Mouse (Mus musculus) heart, embryonic 12.5 days (tissue): Measurements from ENCODE around the gene Clcn5. TPM values are rescaled to one million over a fixed set of nuclear protein-coding genes. Genes with fewer than 3 reads are reported as not detected.
A peak's percentile ranks its signal among the peaks of the same experiment; 100 is the strongest.

Experiments
- ATAC-seq: fragments of 200-750 bp; cut with Nextera tagmentation; 2 replicates; pipeline ENCODE4 v1.8.0; 2017; ENCODE audit warnings: moderate TSS enrichment, moderate library complexity; ENCODE audit not compliant: insufficient number of reproducible peaks, low FRiP score
- H3K27ac ChIP-seq: fragments of 300-500 bp; sonication (generic); 2 replicates; pipeline ENCODE4 v1.5.1; 2016; ENCODE audit warnings: mild to moderate bottlenecking, moderate library complexity; ENCODE audit not compliant: poor library complexity, severe bottlenecking
- H3K27me3 ChIP-seq: fragments of 300-500 bp; sonication (generic); replicated peaks from 2 replicates; pipeline ENCODE4 v1.6.1; 2016; ENCODE audit warnings: mild to moderate bottlenecking, moderate library complexity
- H3K36me3 ChIP-seq: fragments of 300-500 bp; sonication (generic); 2 replicates; pipeline ENCODE4 v1.6.1; 2016; ENCODE audit warnings: mild to moderate bottlenecking, moderate library complexity
- H3K4me1 ChIP-seq: fragments of 300-500 bp; sonication (generic); replicated peaks from 2 replicates; pipeline ENCODE4 v1.6.1; 2016; ENCODE audit warnings: mild to moderate bottlenecking
- H3K4me2 ChIP-seq: fragments of 300-500 bp; sonication (generic); 2 replicates; pipeline ENCODE4 v1.6.1; 2016; ENCODE audit warnings: mild to moderate bottlenecking, moderate library complexity
- H3K4me3 ChIP-seq: fragments of 300-500 bp; sonication (generic); 2 replicates; pipeline ENCODE4 v1.5.1; 2016; ENCODE audit warnings: mild to moderate bottlenecking
- H3K9ac ChIP-seq: fragments of 300-500 bp; sonication (generic); 2 replicates; pipeline ENCODE4 v1.6.1; 2016; ENCODE audit warnings: mild to moderate bottlenecking, moderate library complexity
- H3K9me3 ChIP-seq: fragments of 300-500 bp; sonication (generic); replicated peaks from 2 replicates; pipeline ENCODE4 v1.6.1; 2016; ENCODE audit warnings: mild to moderate bottlenecking, moderate library complexity
- WGBS: fragments of 180-500 bp; shearing (Covaris S2); methylation state at CpG from one replicate; pipeline ENCODE4 v1.1.7; 2016; 5-methylcytosine and 5-hydroxymethylcytosine counted together
- polyA plus RNA-seq: library from polyadenylated mRNA; unstranded; fragments of >200 nt; fragmentation: Nextera tagmentation; extraction: Ambion mirVana; gene quantifications from 2 replicates; pipeline ENCODE4 v1.2.1, GENCODE M21; 2016

The Clcn5 gene
- 35.7 and 37.1 TPM in 2 replicates for polyA plus RNA-seq

DNA sequence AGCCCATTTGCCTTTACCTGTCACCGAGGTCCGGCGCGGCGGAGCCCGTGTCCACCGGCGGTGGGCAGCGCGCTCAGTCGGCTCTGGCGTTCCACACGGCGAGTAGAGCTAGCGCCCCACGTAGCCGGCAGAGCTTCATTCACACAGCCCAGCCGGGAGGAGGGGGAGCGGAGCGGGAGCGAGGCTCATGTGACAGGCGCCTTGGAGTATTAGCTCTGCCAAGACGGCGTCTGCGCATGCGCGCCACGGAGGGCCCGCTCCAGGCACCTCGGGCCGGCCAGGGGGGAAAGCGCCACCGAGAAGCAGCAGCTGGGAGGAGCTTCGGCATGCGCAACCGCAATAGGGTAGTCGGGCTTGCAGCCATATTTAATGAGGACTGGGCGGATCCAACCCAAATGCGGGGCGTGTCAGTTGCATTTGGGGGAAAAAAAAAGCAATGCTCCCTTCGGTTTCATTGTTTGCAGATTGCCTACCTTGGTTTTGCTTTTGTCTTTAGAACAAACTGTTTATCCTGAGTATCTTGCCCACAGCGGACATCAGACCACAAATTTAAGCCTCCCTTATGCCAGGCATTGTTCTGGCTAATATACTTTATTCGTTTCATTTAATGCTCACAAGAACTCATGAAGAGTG, at the start of gene Clcn5:
Gene Clcn5 (minus strand): TSS at position 270 of the 633 bp plus-strand sequence.
- Histone ChIP-seq H3K9ac (peak within 1 kb of the TSS; percentile 89), H3K36me3 (no peaks in the 10 kb centered on the region), H3K27me3 (no peaks in the 10 kb centered on the region), H3K4me1 (peaks cover 16% of the 10 kb centered on the region; the same call in 1 of the 2 replicates), H3K27ac (peak within 1 kb of the TSS; percentile 90), H3K4me3 (peak within 1 kb of the TSS; percentile 77), H3K4me2 (peak within 1 kb of the TSS; percentile 63), H3K9me3 (no peaks in the 10 kb centered on the region)
- WGBS: 15% methylated on average over 43 of the region's 43 CpGs
- peak; percentile 98 for ATAC-seq

DNA sequence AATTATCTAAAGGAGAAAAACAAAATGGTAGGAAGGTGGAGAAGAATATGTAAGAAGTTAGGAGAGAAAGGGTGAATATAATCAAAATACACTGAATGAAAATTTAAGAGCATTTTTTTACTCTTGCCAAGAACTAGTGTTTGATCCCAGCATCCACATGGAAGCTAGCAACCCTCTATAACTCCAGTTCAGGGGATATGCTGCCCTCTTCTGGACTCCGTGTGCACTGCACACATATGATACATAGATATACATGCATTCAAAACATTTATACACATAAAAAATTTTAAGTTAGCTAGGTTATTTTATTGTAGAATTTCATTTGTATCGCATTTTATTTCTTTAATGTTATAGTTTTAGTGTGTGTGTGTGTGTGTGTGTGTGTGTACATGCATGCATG, 6.3 kb upstream of the Clcn5 start:
- 35% methylated on average over 2 of the region's 2 CpGs for WGBS
- Histone ChIP-seq H3K9me3 (no peaks in the 10 kb centered on the region), H3K9ac (no peak overlapping the region), H3K27ac (no peak overlapping the region), H3K4me2 (no peak overlapping the region), H3K27me3 (no peaks in the 10 kb centered on the region), H3K36me3 (no peaks in the 10 kb centered on the region), H3K4me3 (no peak overlapping the region), H3K4me1 (no peaks in the 10 kb centered on the region)
- no peak for ATAC-seq

DNA sequence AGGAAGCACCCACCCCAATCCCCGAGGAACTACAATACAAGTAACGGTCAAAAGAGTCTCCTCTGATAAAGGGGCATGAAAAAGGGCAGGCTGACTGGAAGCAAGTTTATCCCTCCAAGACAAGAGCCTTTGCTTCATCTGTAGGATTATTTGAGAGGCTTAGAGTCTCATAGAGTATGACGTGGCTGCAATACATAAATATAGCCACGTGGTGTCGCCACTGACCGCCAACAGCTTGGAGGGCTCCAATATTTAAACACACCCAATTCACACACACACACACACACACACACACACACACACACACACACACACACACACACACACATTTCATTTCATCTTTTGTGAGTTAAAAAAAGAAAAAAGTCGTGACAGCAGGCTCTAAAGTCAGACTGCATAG, 3.1 kb upstream of the Clcn5 start:
- Histone ChIP-seq H3K9me3 (no peaks in the 10 kb centered on the region), H3K27me3 (no peaks in the 10 kb centered on the region), H3K9ac (no peak overlapping the region), H3K4me2 (no peak overlapping the region), H3K4me3 (no peak overlapping the region), H3K36me3 (no peaks in the 10 kb centered on the region), H3K27ac (no peak overlapping the region), H3K4me1 (no peaks in the 10 kb centered on the region)
- ATAC-seq: no peak
- 10% methylated on average over 7 of the region's 7 CpGs for WGBS

DNA sequence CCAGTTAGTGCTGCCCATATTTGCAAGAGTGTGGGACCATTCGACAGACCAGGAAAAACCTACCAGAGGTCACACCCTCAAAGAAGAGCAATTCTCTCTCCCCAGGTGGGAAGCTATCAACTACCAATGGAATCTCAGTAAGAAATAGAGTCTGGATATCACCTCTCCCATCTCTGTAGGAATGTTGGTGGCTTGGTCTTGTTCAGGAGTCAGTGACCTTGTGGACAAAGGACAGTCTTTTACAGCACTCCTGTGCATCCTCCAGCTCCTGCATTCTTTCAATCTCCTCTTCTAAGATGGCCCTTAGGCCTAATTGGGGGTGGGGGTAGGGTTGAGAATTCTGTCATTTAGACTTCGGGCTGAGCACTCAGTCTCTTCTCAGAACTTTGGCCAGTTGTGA, 1.4 kb upstream of the Clcn5 start:
- no peak overlapping the region for H3K27ac ChIP-seq
- no peaks in the 10 kb centered on the region for H3K27me3 ChIP-seq

DNA sequence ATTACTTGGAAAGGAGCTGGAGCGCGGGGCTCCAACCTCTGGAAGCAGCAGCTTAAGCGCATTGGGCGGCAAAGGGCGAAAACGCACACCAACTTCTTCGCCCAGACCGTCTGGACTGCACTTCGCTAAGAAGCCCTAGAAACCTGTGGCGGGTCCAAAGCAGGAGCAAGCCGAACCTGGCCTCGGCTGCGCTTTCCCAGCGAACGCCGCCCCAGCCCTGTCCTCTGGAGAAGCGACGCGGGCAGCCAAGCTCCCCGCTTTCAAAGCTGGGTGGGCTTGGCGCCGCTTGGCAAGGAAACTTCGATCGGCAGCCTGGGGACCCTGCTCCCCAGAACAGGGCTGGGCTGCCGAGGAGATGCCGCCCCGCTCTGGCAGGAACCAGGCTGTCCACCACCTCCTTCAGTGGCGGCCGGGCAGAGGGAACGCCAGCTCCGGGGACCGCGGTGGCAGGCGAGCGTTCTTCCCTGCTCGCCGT, 570 bp downstream of the Clcn5 start:
- H3K9me3 ChIP-seq: no peaks in the 10 kb centered on the region
- peak overlapping the region; percentile 77 for H3K4me3 ChIP-seq
- H3K27me3 ChIP-seq: no peaks in the 10 kb centered on the region
- peak overlapping the region; percentile 90 for H3K27ac ChIP-seq
- peak; percentile 69 for ATAC-seq
- H3K4me2 ChIP-seq: peak overlapping the region; percentile 63
- peaks cover 16% of the 10 kb centered on the region; the same call in 1 of the 2 replicates for H3K4me1 ChIP-seq
- WGBS: 13% methylated on average over 36 of the region's 37 CpGs
- H3K36me3 ChIP-seq: no peaks in the 10 kb centered on the region
- peak overlapping the region; percentile 89 for H3K9ac ChIP-seq

More for the DNA sequence above, 1.4 kb upstream of the Clcn5 start:
- H3K4me2 ChIP-seq: no peak overlapping the region
- no peak overlapping the region for H3K4me3 ChIP-seq
- H3K9me3 ChIP-seq: no peaks in the 10 kb centered on the region
- H3K9ac ChIP-seq: no peak overlapping the region
- H3K36me3 ChIP-seq: no peaks in the 10 kb centered on the region
- H3K4me1 ChIP-seq: peaks cover 7% of the 10 kb centered on the region; the same call in 1 of the 2 replicates
- no peak for ATAC-seq
- WGBS: 69% methylated on average over 2 of the region's 2 CpGs

DNA sequence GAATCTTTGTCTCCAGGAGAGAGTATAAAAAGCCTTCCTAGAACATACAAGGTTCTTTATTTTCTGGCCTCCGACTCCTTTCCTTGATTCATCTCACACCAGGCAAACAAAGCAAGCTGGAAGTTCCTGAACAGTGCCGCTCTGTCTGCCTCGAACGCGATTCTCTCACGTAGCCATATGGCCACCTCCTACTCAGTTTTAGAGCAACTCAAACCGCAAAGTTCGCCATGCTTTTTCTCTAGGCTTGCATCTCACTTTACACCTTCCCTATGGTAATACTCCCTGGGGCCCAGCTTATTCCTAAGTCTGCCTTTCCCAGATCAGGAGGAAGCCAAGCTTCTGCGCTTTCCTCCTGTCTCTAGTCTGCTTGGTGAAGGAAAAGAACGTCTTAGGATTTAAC, 4.0 kb downstream of the Clcn5 start:
- no peak for ATAC-seq
- 0 out of 2 replicates have a peak overlapping the region, but pooled peaks have one; percentile 6 for H3K4me3 ChIP-seq
- H3K4me2 ChIP-seq: peak overlapping the region; percentile 48
- H3K9ac ChIP-seq: no peak overlapping the region
- no peaks in the 10 kb centered on the region for H3K27me3 ChIP-seq
- peaks cover 16% of the 10 kb centered on the region; the same call in 1 of the 2 replicates for H3K4me1 ChIP-seq
- no peak overlapping the region; the same call in 1 of the 2 replicates for H3K27ac ChIP-seq
- H3K9me3 ChIP-seq: no peaks in the 10 kb centered on the region
- no peaks in the 10 kb centered on the region for H3K36me3 ChIP-seq
- WGBS: 42% methylated on average over 10 of the region's 10 CpGs

DNA sequence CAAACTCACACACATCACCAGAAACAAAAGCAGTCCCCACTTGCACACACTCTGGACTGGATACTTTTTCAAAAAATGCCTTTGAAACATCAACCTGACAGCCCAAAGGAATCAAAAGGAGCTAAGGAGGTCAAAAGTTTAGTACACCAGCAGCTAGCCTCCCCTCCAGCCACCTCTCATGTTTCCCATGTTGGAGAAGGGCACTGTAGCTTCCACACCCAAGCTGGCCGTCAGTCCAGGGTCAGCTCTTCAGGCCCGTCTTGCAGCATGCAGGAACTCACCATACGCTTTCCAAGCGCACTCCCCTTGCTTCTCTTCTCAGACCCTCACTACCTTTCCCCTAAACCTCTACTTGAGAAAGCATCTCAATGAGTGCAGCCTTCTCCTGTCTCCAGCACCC, 4.5 kb downstream of the Clcn5 start:
- H3K4me1 ChIP-seq: peaks cover 16% of the 10 kb centered on the region; the same call in 1 of the 2 replicates
- H3K27me3 ChIP-seq: no peaks in the 10 kb centered on the region
- peak overlapping the region; percentile 48 for H3K4me2 ChIP-seq
- no peak for ATAC-seq
- 61% methylated on average over 4 of the region's 4 CpGs for WGBS
- no peaks in the 10 kb centered on the region for H3K9me3 ChIP-seq
- H3K36me3 ChIP-seq: no peaks in the 10 kb centered on the region
- H3K27ac ChIP-seq: no peak overlapping the region; the same call in 1 of the 2 replicates
- no peak overlapping the region for H3K9ac ChIP-seq
- no peak overlapping the region for H3K4me3 ChIP-seq

DNA sequence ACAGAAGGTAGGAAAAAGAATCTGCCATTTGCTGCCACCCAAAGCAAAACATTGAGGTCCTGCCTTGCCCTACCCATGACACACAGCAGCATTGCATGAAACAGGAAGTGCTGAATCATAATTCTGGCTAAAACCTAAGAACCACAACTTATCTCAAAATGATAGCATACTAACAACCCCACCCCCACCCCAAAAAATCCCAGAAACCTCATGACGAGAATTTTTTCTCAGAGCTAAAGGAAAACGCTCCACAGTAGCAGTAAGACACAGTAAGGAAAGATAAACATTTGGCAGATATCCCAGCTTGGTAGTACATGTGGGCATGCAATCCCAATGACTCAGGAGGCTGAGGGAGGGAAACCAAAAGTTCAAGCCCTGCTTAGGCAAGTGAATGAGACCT, 10.9 kb downstream of the Clcn5 start:
- H3K27me3 ChIP-seq: no peaks in the 10 kb centered on the region
- H3K4me3 ChIP-seq: no peak overlapping the region
- no peaks in the 10 kb centered on the region for H3K36me3 ChIP-seq
- no peak overlapping the region for H3K27ac ChIP-seq
- H3K9ac ChIP-seq: no peak overlapping the region
- H3K9me3 ChIP-seq: no peaks in the 10 kb centered on the region
- H3K4me1 ChIP-seq: peaks cover 8% of the 10 kb centered on the region; the same call in 1 of the 2 replicates
- no peak for ATAC-seq
- WGBS: 38% methylated on average over 2 of the region's 2 CpGs
- H3K4me2 ChIP-seq: no peak overlapping the region

DNA sequence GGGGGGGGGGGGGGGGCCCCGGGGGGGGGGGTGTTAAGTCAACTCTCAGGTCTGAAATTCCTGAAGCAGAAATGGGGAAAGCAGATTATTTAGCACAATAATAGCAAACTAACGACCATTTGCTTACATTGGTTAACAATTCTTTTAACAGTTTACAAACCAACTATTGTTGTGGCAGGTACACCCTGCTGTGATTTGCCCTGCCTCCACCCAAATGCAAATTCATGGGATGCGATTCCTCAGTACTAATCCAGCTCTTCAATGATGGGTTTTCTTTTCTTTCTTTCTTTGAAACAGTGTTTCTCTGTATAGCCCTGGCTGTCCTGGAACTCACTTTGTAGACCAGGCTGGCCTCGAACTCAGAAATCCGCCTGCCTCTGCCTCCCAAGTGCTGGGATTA, 12.3 kb downstream of the Clcn5 start:
- Histone ChIP-seq H3K27me3 (no peaks in the 10 kb centered on the region), H3K4me3 (no peak overlapping the region), H3K4me2 (no peak overlapping the region), H3K4me1 (peaks cover 8% of the 10 kb centered on the region; the same call in 1 of the 2 replicates), H3K9me3 (no peaks in the 10 kb centered on the region), H3K36me3 (no peaks in the 10 kb centered on the region), H3K27ac (no peak overlapping the region), H3K9ac (no peak overlapping the region)
- no peak for ATAC-seq
- 54% methylated on average over 5 of the region's 5 CpGs for WGBS

DNA sequence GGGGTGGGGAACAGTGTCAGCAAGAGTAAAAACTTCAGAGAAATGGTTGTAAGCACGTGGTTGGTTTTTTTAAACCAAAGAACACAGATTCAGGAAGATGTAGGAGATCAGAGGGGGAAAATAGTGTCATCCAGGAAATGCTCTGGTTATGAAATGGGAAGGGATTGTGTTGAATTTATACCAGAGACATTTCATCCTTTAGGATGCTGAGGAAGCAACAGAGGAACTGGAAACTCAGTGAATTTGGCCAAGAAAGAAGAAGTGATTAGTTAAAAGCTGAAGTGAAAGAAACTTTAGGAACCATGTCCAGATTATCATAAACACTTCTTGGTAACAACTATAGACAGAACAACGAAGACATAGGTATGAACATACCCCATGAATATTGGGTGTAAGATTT, 26.2 kb downstream of the Clcn5 start:
- ATAC-seq: no peak
- Histone ChIP-seq H3K4me1 (0 out of 2 replicates have a peak, but pooled peaks cover 5% of the 10 kb centered on the region), H3K27me3 (no peaks in the 10 kb centered on the region), H3K9ac (no peak overlapping the region), H3K4me3 (no peak overlapping the region), H3K36me3 (0 out of 2 replicates have a peak, but pooled peaks cover 4% of the 10 kb centered on the region), H3K9me3 (no peaks in the 10 kb centered on the region), H3K27ac (no peak overlapping the region), H3K4me2 (no peak overlapping the region)
- 69% methylated on average over 2 of the region's 2 CpGs for WGBS

DNA sequence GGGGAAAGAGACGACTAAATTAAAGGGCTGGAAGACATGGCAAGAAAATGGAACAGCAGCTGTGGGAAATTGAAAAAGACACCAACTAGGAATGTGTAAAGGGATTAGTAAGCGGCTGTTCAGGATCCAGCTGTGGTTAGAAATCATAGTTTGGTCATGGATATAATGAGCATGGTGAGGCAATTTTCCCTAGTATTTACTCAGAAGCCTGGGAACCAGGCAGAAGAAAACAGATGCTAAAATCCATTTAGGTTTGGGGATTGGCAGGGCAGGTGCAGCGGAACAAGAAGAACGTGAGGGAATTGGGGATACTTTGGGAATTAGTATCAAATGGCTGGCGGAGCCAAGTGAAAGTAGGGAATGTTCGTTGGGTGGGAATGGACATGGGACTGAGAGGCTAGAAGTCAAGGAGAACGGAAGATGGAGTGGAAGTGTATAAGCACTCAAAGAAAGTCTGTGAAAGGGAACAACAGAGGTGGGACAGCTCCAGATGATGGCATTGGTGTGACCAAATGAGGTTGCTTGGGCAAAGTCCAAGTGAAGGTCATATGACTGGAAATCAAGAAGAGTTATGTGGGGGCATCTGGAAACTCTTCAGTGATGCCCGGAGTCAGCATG, 26.9 kb downstream of the Clcn5 start:
- Histone ChIP-seq H3K9ac (no peak overlapping the region), H3K4me3 (no peak overlapping the region), H3K27me3 (no peaks in the 10 kb centered on the region), H3K4me2 (no peak overlapping the region), H3K9me3 (no peaks in the 10 kb centered on the region), H3K36me3 (0 out of 2 replicates have a peak, but pooled peaks cover 4% of the 10 kb centered on the region), H3K4me1 (0 out of 2 replicates have a peak, but pooled peaks cover 5% of the 10 kb centered on the region), H3K27ac (no peak overlapping the region)
- no peak for ATAC-seq
- WGBS: 89% methylated on average over 8 of the region's 8 CpGs
